Mouse (Mus musculus): ENCODE measurements at regions not wholly inside any gene's neighbourhood (a gene's known extent, or its start where the extent isn't known, plus 50 kb on each side); places are given as distances from the start of the nearest gene placed in this dataset.

- no peak for DNase-seq (ENCODE audit: low read depth, low spot score)
Observed at GRCm38 (mm10) chr13:101625922-101626321, 142.1 kb downstream of the Pik3r1 start.

GRCm38 (mm10) chr13:101624179-101624581, 143.8 kb downstream of the Pik3r1 start:
- DNase-seq (ENCODE audit: low read depth, low spot score) = no peak

- no peak for DNase-seq (ENCODE audit: low read depth, low spot score)
Observed at GRCm38 (mm10) chr13:101622649-101623048, 145.4 kb downstream of the Pik3r1 start.

GRCm38 (mm10) chr13:101620660-101621059, 147.4 kb downstream of the Pik3r1 start:
- no peak for DNase-seq (ENCODE audit: low read depth, low spot score)

GRCm38 (mm10) chr13:101619154-101619553, 148.9 kb downstream of the Pik3r1 start:
- DNase-seq (ENCODE audit: low read depth, low spot score) = no peak

- DNase-seq (ENCODE audit: low read depth, low spot score) = no peak
Observed at GRCm38 (mm10) chr13:101612786-101613185, 155.2 kb downstream of the Pik3r1 start.

- DNase-seq (ENCODE audit: low read depth, low spot score) = no peak
Observed at GRCm38 (mm10) chr13:101611725-101612124, 156.3 kb downstream of the Pik3r1 start.

- no peak for DNase-seq (ENCODE audit: low read depth, low spot score)
Observed at GRCm38 (mm10) chr13:101606184-101606730, 161.8 kb downstream of the Pik3r1 start.

GRCm38 (mm10) chr13:101605685-101606084, 162.3 kb downstream of the Pik3r1 start:
- DNase-seq (ENCODE audit: low read depth, low spot score) = no peak

- no peak for DNase-seq (ENCODE audit: low read depth, low spot score)
Observed at GRCm38 (mm10) chr13:101605051-101605450, 163.0 kb downstream of the Pik3r1 start.

GRCm38 (mm10) chr13:101598126-101598485, 169.9 kb downstream of the Pik3r1 start:
- no peak for DNase-seq (ENCODE audit: low read depth, low spot score)

GRCm38 (mm10) chr13:101597243-101598125, 170.5 kb downstream of the Pik3r1 start:
- DNase-seq (ENCODE audit: low read depth, low spot score) = no peak

- DNase-seq (ENCODE audit: low read depth, low spot score) = no peak
Observed at GRCm38 (mm10) chr13:101594511-101595175, 173.4 kb downstream of the Pik3r1 start.

GRCm38 (mm10) chr13:101592355-101592754, 175.7 kb downstream of the Pik3r1 start:
- peak; percentile 4 for DNase-seq (ENCODE audit: low read depth, low spot score)

GRCm38 (mm10) chr13:101588905-101589304, 179.1 kb downstream of the Pik3r1 start:
- no peak for DNase-seq (ENCODE audit: low read depth, low spot score)

- no peak for DNase-seq (ENCODE audit: low read depth, low spot score)
Observed at GRCm38 (mm10) chr13:101586787-101587186, 181.2 kb downstream of the Pik3r1 start.

- DNase-seq (ENCODE audit: low read depth, low spot score) = no peak
Observed at GRCm38 (mm10) chr13:101576481-101576880, 191.5 kb downstream of the Pik3r1 start.

- DNase-seq (ENCODE audit: low read depth, low spot score) = no peak
Observed at GRCm38 (mm10) chr13:101572809-101573590, 195.0 kb downstream of the Pik3r1 start.

- DNase-seq (ENCODE audit: low read depth, low spot score) = no peak
Observed at GRCm38 (mm10) chr13:101572246-101572645, 195.8 kb downstream of the Pik3r1 start.

- DNase-seq (ENCODE audit: low read depth, low spot score) = no peak
Observed at GRCm38 (mm10) chr13:101570034-101570433, 198.0 kb downstream of the Pik3r1 start.

- DNase-seq (ENCODE audit: low read depth, low spot score) = peak; percentile 88
Observed at GRCm38 (mm10) chr13:101568985-101569631, 198.9 kb downstream of the Pik3r1 start.
